In genomic region chr13:36497346-36497745, GRCm38 (mm10) we compare ENCODE assay signal across 10 mouse cellular contexts.
A peak's percentile ranks its signal among the peaks of the same experiment; 100 is the strongest.
DNase-seq lines count a peak whose midpoint lies in the region; ATAC-seq and TF ChIP-seq lines count a peak whose summit lies in the region.
"Had no signal": no experiment of that assay in that cellular context is flagged by ENCODE, and none has a peak within 500 bp of the region (broad histone marks: within the 10 kb centered on the region; RNA-seq: fewer than 3 reads in every experiment).

No protein-coding gene starts in this region.

- DNase-seq in Muller cell, postnatal 12 days (ENCODE audit: inconsistent ontology term) = peak; percentile 72
- DNase-seq in adrenal gland, adult 2 months = peak; percentile 87
- peak; percentile 86 for DNase-seq in gastrocnemius, adult 18-20 months (ENCODE audit: low spot score)
- peak; percentile 78 to 83 for DNase-seq in kidney, postnatal 25 days
- no peak for DNase-seq in frontal cortex, postnatal 25 days (ENCODE audit: low spot score in 2 of 2)
- DNase-seq in liver, postnatal 0 days = no peak
- DNase-seq in embryo, embryonic 10 days (ENCODE audit: low spot score) = no peak

- 52% methylated on average over 4 of the region's 4 CpGs for WGBS in liver, postnatal 0 days (ENCODE audit: insufficient replicate concordance)
- WGBS in forebrain, embryonic 16.5 days = 67% methylated on average over 4 of the region's 4 CpGs

- H3K27me3 ChIP-seq in liver, postnatal 0 days (ENCODE audit: insufficient read depth, low read length) = no peaks in the 10 kb centered on the region
- H3K27me3 ChIP-seq in forebrain, embryonic 16.5 days (replicated peaks; ENCODE audit: control insufficient read depth, insufficient read depth, low read length) = no peaks in the 10 kb centered on the region
- H3K27me3 ChIP-seq: embryonic facial prominence, embryonic 15.5 days; neural tube, embryonic 15.5 days had no signal

- H3K9ac ChIP-seq in liver, postnatal 0 days (replicated peaks) = no peak overlapping the region
- H3K9ac ChIP-seq in forebrain, embryonic 16.5 days (replicated peaks; ENCODE audit: low read depth, low read length) = no peak overlapping the region
- H3K9ac ChIP-seq: embryonic facial prominence, embryonic 15.5 days; neural tube, embryonic 15.5 days had no signal

- H3K4me1 ChIP-seq in liver, postnatal 0 days (ENCODE audit: insufficient read depth) = peaks cover 5% of the 10 kb centered on the region; the same call in 1 of the 2 replicates
- H3K4me1 ChIP-seq in forebrain, embryonic 16.5 days (replicated peaks; ENCODE audit: control insufficient read depth, insufficient read depth, low read length) = peaks cover 12% of the 10 kb centered on the region
- H3K4me1 ChIP-seq: embryonic facial prominence, embryonic 15.5 days had no signal

- H3K27ac ChIP-seq in liver, postnatal 0 days (ENCODE audit: low read depth) = no peak overlapping the region
- no peak overlapping the region for H3K27ac ChIP-seq in forebrain, embryonic 16.5 days (ENCODE audit: low read length)
- H3K27ac ChIP-seq: embryonic facial prominence, embryonic 15.5 days; neural tube, embryonic 15.5 days had no signal

- no peak overlapping the region for H3K4me3 ChIP-seq in liver, postnatal 0 days (ENCODE audit: low read depth, low read length)
- no peak overlapping the region for H3K4me3 ChIP-seq in forebrain, embryonic 16.5 days (replicated peaks; ENCODE audit: low read length)
- H3K4me3 ChIP-seq: embryonic facial prominence, embryonic 15.5 days; neural tube, embryonic 15.5 days had no signal

- H3K4me2 ChIP-seq in liver, postnatal 0 days (ENCODE audit: low read depth, low read length) = no peak overlapping the region
- H3K4me2 ChIP-seq in forebrain, embryonic 16.5 days (ENCODE audit: low read length) = no peak overlapping the region
- H3K4me2 ChIP-seq: embryonic facial prominence, embryonic 15.5 days; neural tube, embryonic 15.5 days had no signal

- no peak for TF ChIP-seq EP300 in liver, postnatal 0 days (IDR thresholded peaks at IDR 0.05; ENCODE audit: low read depth)

- no peak for TF ChIP-seq CTCF in liver, postnatal 0 days (IDR thresholded peaks at IDR 0.05; ENCODE audit: low read depth)

- H3K9me3 ChIP-seq in liver, postnatal 0 days (ENCODE audit: low read length) = no peaks in the 10 kb centered on the region
- 0 out of 2 replicates have a peak, but pooled peaks cover 2% of the 10 kb centered on the region for H3K9me3 ChIP-seq in forebrain, embryonic 16.5 days (ENCODE audit: control insufficient read depth, low read length)
- H3K9me3 ChIP-seq: embryonic facial prominence, embryonic 15.5 days; neural tube, embryonic 15.5 days had no signal

- no peaks in the 10 kb centered on the region for H3K36me3 ChIP-seq in liver, postnatal 0 days (replicated peaks; ENCODE audit: insufficient read depth, low read length)
- H3K36me3 ChIP-seq in forebrain, embryonic 16.5 days (ENCODE audit: control insufficient read depth, insufficient read depth) = no peaks in the 10 kb centered on the region
- H3K36me3 ChIP-seq: embryonic facial prominence, embryonic 15.5 days; neural tube, embryonic 15.5 days had no signal

- ATAC-seq in liver, postnatal 0 days = no peak
- no peak for ATAC-seq in forebrain, embryonic 16.5 days

Comparison
In these comparisons a context has a peak if more than half of its experiments do, and no peak if none do; other contexts are left out.
1. DNase-seq: peak in Muller cell, postnatal 12 days (single experiment), adrenal gland, adult 2 months (single experiment), gastrocnemius, adult 18-20 months (single experiment) and kidney, postnatal 25 days (2 of 2); none in frontal cortex, postnatal 25 days (0 of 2), liver, postnatal 0 days (single experiment) and embryo, embryonic 10 days (single experiment).